Mouse (Mus musculus) ES-E14 (cell line): ENCODE results near the gene Cyba. TPM values are rescaled to one million over a fixed set of nuclear protein-coding genes. Genes with fewer than 3 reads are reported as not detected.

Experiments
- DNase-seq: peaks from one replicate; pipeline ENCODE4 v3.0.0-alpha.2; 2013; ENCODE audit warnings: low read depth, low spot score
- H3K27ac ChIP-seq: 2 replicates; pipeline ENCODE4 v1.5.1; 2012; ENCODE audit warnings: low read depth, mild to moderate bottlenecking, low read length, moderate library complexity, mixed read lengths; ENCODE audit not compliant: poor library complexity, insufficient read depth, severe bottlenecking
- H3K36me3 ChIP-seq: 2 replicates; pipeline ENCODE4 v1.6.1; 2012; ENCODE audit warnings: mild to moderate bottlenecking, low read length, moderate library complexity, mixed read lengths; ENCODE audit not compliant: control insufficient read depth, poor library complexity, insufficient read depth, severe bottlenecking
- H3K4me1 ChIP-seq, 2 experiments: fragments of 150-350 bp in 1 of 2; sonication (generic) in 1 of 2; 2 replicates each; pipeline ENCODE4 v1.6.1; 2012; ENCODE audit warnings: low read length in 2 of 2, mild to moderate bottlenecking in 1 of 2, mixed read lengths in 1 of 2; ENCODE audit not compliant: control insufficient read depth in 2 of 2, insufficient read depth in 2 of 2, poor library complexity in 1 of 2
- H3K4me3 ChIP-seq, 2 experiments: fragments of 150-350 bp in 1 of 2; sonication (generic) in 1 of 2; 2 replicates each; pipeline ENCODE4 v1.5.1; 2012; ENCODE audit warnings: low read length in 2 of 2, low read depth in 1 of 2, mild to moderate bottlenecking in 1 of 2, mixed read lengths in 1 of 2; ENCODE audit not compliant: insufficient read depth in 1 of 2, poor library complexity in 1 of 2, severe bottlenecking in 1 of 2
- H3K9ac ChIP-seq: 2 replicates; pipeline ENCODE4 v1.6.1; 2012; ENCODE audit warnings: low read depth, mild to moderate bottlenecking, low read length, mixed read lengths; ENCODE audit not compliant: poor library complexity, insufficient read depth, severe bottlenecking
- H3K9me3 ChIP-seq: fragments of 150-350 bp; sonication (generic); 2 replicates; pipeline ENCODE4 v1.6.1; 2012; ENCODE audit warnings: low read depth, mild to moderate bottlenecking, low read length; ENCODE audit not compliant: control insufficient read depth, insufficient read depth
- CHD2 ChIP-seq: IDR thresholded peaks from 2 replicates; pipeline ENCODE4 v1.6.1; 2014; ENCODE audit warnings: mild to moderate bottlenecking, low read depth, low read length, inconsistent platforms
- HCFC1 ChIP-seq: IDR thresholded peaks from 2 replicates; pipeline ENCODE4 v1.6.1; 2012; ENCODE audit warnings: low read length, inconsistent platforms, borderline replicate concordance; ENCODE audit not compliant: insufficient read depth
- MAFK ChIP-seq: IDR thresholded peaks from 2 replicates; pipeline ENCODE4 v1.6.1; 2014; ENCODE audit warnings: mild to moderate bottlenecking, low read depth, low read length, inconsistent platforms; ENCODE audit not compliant: insufficient read depth
- ZC3H11A ChIP-seq: IDR thresholded peaks from 2 replicates; pipeline ENCODE4 v1.6.1; 2012; ENCODE audit warnings: low read depth, mild to moderate bottlenecking, inconsistent platforms, low read length, borderline replicate concordance
- ZNF384 ChIP-seq: IDR thresholded peaks from 2 replicates; pipeline ENCODE4 v1.6.1; 2012; ENCODE audit warnings: low read depth, low read length, inconsistent platforms
- in situ Hi-C, 2 experiments: fragments of 600-800 bp; cut with MboI; formaldehyde crosslinking; loops; one replicate each; pipeline ENCODE4 v1.15.1; 2025; ENCODE audit warnings: low sequenced_read_pairs in 2 of 2, inconsistent platforms in 1 of 2; ENCODE audit not compliant: unreplicated experiment in 2 of 2
- total RNA-seq: library from RNA; depleted of rRNA; stranded (reverse); fragments of 300-350 nt; gene quantifications from 2 replicates; pipeline ENCODE4 v1.2.3, GENCODE M21; 2012; rRNA removed

Cyba gene
- 78.7 and 107 TPM in 2 replicates for total RNA-seq

GRCm38 (mm10) chr8:122432443-122433268, at the start of gene Cyba:
Gene Cyba (minus strand): TSS chr8:122432930.
- Histone ChIP-seq H3K9me3 (no peaks in the 10 kb centered on the region), H3K4me1 (peaks cover 3 to 32% of the 10 kb centered on the region in 2 experiments; a peak in 2 of 4 replicates), H3K9ac (peak within 1 kb of the TSS; percentile 74), H3K36me3 (peaks cover 27% of the 10 kb centered on the region; the same call in 1 of the 2 replicates), H3K27ac (no peak within 1 kb of the TSS; the same call in 1 of the 2 replicates), H3K4me3 (peak within 1 kb of the TSS; percentile 71 to 74)
- in situ Hi-C loops = no loop called here
- peak; percentile 47 for DNase-seq
- TF ChIP-seq ZNF384 (no peak), HCFC1 (peak; percentile 22; the same call in 1 of the 2 replicates), CHD2 (no peak), MAFK (no peak), ZC3H11A (no peak)

GRCm38 (mm10) chr8:122482448-122482847, 49.7 kb upstream of the Cyba start:
- Histone ChIP-seq H3K9me3 (no peaks in the 10 kb centered on the region), H3K9ac (no peak overlapping the region), H3K4me3 (no peak overlapping the region), H3K27ac (no peak overlapping the region), H3K4me1 (no peaks in the 10 kb centered on the region), H3K36me3 (peaks cover 88% of the 10 kb centered on the region)
- no peak for DNase-seq
- in situ Hi-C loops = no loop called here
- TF ChIP-seq ZNF384 (no peak), CHD2 (no peak), HCFC1 (no peak), ZC3H11A (no peak), MAFK (no peak)

GRCm38 (mm10) chr8:122475580-122476320, 43.0 kb upstream of the Cyba start, which contains the start of the genes Rnf166 and Ctu2:
Gene Rnf166 (minus strand): TSS chr8:122476064.
Gene Ctu2 (plus strand): TSS chr8:122476143.
- Histone ChIP-seq H3K4me3 (peak within 1 kb of the TSS; percentile 85 to 92), H3K9ac (peak within 1 kb of the TSS; percentile 85), H3K9me3 (no peaks in the 10 kb centered on the region), H3K36me3 (peaks cover 26% of the 10 kb centered on the region), H3K27ac (no peak within 1 kb of the TSS), H3K4me1 (peaks cover 0 to 9% of the 10 kb centered on the region in 2 experiments; a peak in 1 of 4 replicates)
- in situ Hi-C loops = no loop called here
- TF ChIP-seq ZC3H11A (peak; percentile 36; the same call in 1 of the 2 replicates), CHD2 (no peak), ZNF384 (no peak), HCFC1 (peak; percentile 86), MAFK (no peak)
- peak; percentile 78 for DNase-seq

- no peak for TF ChIP-seq ZNF384
- no peak for TF ChIP-seq ZC3H11A
- TF ChIP-seq HCFC1 = no peak
- TF ChIP-seq CHD2 = no peak
- TF ChIP-seq MAFK = no peak
- Histone ChIP-seq H3K9ac (peak overlapping the region; percentile 85), H3K36me3 (peaks cover 21% of the 10 kb centered on the region), H3K27ac (no peak overlapping the region), H3K4me3 (peak overlapping the region; percentile 85 to 92), H3K4me1 (peaks cover 0 to 9% of the 10 kb centered on the region in 2 experiments; a peak in 1 of 4 replicates), H3K9me3 (no peaks in the 10 kb centered on the region)
- in situ Hi-C loops = no loop called here
- DNase-seq = no peak
These were observed 42.3 kb upstream of the Cyba start for GRCm38 (mm10) chr8:122474951-122475560.
